Mouse (Mus musculus): Measurements from ENCODE around the gene Stra6l.

DNA sequence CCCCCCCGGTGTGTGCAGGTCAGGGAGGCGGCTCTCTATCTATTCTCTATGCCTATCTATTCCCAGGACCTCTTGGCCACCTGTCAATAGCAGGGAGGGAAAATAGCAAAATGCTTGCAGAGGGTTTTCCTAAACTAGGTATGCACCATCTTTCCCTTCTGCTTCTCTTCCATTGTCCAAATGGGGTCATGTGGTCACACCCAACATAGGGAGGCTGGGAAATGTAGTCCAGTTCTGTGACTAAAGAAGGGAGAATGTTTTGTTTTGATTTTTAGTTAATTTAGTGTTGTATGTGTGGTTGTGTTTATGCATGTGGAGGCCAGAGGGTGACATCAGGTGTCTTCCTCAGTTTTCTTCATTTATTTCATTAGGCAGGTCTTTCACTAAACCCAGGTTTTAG is 23.7 kb downstream of the Stra6l start:
- no peak for TF ChIP-seq CTCF (IDR thresholded peaks at IDR 0.05; ENCODE audit: extremely low read depth, insufficient read length, insufficient replicate concordance, low read depth, low read length)
- no peak for TF ChIP-seq POLR2A (IDR thresholded peaks at IDR 0.05; ENCODE audit: low read depth, low read length)
